Mouse (Mus musculus) G1E-ER4 (cell line): ENCODE measurements around the gene H2al1e. TPM values are rescaled to one million over a fixed set of nuclear protein-coding genes. Genes with fewer than 3 reads are reported as not detected.
"Not testable (repeated sequence)": the region's sequence is repeated elsewhere in the genome, so short reads cannot be mapped to it uniquely, and the experiment has no call there.

Source experiments
- GATA1 ChIP-seq: IDR thresholded peaks from one replicate; pipeline ENCODE4 v1.8.0; 2012; ENCODE audit warnings: low read length, inconsistent platforms
- polyA plus RNA-seq: library from polyadenylated mRNA; stranded (reverse); fragments of >175 nt; gene quantifications from 2 replicates; pipeline ENCODE4 v1.2.3, GENCODE M21; 2012

H2al1e gene
- polyA plus RNA-seq, 1 experiment, result not detected

DNA sequence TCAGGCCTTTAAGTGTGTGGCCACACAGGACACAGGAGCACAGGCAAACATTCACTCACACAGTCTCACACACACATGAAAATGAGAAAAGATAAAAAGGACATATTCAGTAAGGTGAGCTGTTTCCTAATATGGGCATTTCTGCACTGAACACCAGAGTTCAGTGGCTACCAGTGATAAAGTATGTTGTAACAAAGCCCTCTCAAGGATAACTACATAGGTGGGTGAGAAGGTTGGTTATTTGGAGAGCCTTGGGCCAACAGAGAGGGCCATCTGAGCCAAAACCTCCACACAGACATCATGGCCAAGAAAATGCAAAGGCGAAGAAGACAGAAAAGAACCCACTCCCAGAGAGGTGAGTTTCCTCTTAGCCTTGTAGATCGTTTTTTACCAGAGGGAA, 15.8 kb downstream of the H2al1e start, which contains the start of gene H2al1j:
Gene H2al1j, plus strand, starts transcription at position 301 of the 400 bp plus-strand sequence.
- TF ChIP-seq GATA1, result not testable (repeated sequence)

DNA sequence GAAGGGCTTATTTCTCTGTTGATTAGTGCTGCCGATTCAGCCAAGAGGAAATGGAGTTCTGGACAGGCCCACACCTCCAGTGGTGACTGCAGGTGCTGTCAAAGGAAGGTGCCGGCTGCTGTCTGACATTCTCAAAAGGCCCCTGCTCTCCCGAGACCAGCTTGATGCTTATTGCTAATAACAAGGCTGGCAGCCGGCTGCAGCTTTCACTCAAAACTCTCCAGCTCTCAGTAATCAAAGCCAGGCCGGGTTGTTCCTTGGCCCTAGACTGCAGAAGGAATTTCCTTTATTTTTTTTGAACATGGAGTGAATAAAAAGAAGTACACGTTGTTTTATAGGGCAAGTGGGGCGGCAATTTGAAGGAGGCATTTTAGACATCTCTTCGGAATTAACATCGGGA, 34.0 kb downstream of the H2al1e start:
- TF ChIP-seq GATA1, result no peak

DNA sequence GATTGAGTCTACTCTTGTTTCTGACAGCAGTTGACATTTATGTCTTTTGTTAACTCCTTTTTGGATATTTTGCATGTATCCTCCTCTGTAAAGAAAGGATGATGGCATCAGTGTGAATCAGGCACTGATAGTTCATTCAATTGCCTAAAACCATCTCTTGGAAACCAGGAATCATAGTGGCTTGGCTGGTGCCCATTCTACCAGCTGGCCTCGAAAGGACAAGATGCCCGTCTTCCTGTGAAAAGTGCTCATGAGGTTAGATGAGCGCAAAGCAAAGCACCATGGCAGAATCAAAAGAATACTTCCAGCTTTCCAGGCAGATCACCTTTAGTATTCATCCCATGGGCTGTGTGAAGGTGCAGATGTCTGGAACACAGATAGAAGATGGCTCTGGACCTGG, 35.0 kb downstream of the H2al1e start:
- TF ChIP-seq GATA1, result no peak

DNA sequence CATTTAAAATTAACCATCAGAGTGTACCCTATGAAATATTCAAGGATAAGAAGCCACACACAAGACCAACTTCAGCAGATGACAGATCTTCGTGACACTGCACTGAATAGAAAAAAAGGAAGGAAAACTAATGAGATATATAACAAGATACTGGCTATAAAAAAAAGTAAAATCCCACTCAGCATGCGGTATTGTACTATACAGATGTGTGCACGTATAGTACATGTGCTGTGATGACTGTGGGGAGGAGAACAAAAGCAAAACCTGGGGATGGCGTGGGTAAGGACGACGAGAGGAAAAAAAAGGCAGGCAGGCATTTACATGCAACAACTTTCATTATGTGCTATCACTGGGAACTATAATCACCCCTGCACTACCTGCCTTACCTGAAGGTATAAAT, 49.1 kb downstream of the H2al1e start:
- no peak for TF ChIP-seq GATA1

DNA sequence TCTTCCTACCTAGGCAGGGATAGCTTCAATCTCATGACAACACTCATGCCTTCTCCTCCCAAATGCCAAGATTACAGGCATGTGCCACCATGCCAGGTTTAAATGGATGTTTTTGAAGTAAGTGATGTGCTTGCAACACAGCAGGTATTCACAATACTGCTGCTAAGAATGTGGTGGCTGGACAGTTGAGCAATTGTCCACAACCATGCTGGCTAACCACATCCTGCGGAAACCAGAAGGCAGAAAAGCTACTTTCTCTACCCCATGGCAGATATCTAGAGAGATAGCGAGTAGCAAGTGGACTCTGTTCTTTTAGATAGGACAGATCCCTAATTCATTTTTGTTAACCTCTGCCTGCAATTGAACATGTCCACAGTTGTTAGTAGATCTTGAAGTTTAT, 49.5 kb downstream of the H2al1e start:
- no peak for TF ChIP-seq GATA1

Other genes starting within 250 kb of the H2al1e start
- not detected in 2 replicates for gene H2al1a, start 12.7 kb upstream of the H2al1e start, polyA plus RNA-seq
- not detected in 2 replicates for gene H2al1b, start 9.5 kb upstream of the H2al1e start, polyA plus RNA-seq
- gene H2al1c, start 6.3 kb upstream of the H2al1e start, polyA plus RNA-seq, result not detected in 2 replicates
- gene H2al1d, start 3.1 kb upstream of the H2al1e start, polyA plus RNA-seq, result not detected in 2 replicates
- not detected in 2 replicates for gene H2al1f, start 3.2 kb downstream of the H2al1e start, polyA plus RNA-seq
- gene H2al1g, start 6.3 kb downstream of the H2al1e start, polyA plus RNA-seq, result not detected in 2 replicates
- gene H2al1h, start 9.6 kb downstream of the H2al1e start, polyA plus RNA-seq, result not detected in 2 replicates
- not detected in 2 replicates for gene H2al1i, start 12.7 kb downstream of the H2al1e start, polyA plus RNA-seq
- not detected in 2 replicates for gene H2al1j, start 15.9 kb downstream of the H2al1e start, polyA plus RNA-seq